ENCODE assay signal across 32 mouse cellular contexts in the genomic region with DNA sequence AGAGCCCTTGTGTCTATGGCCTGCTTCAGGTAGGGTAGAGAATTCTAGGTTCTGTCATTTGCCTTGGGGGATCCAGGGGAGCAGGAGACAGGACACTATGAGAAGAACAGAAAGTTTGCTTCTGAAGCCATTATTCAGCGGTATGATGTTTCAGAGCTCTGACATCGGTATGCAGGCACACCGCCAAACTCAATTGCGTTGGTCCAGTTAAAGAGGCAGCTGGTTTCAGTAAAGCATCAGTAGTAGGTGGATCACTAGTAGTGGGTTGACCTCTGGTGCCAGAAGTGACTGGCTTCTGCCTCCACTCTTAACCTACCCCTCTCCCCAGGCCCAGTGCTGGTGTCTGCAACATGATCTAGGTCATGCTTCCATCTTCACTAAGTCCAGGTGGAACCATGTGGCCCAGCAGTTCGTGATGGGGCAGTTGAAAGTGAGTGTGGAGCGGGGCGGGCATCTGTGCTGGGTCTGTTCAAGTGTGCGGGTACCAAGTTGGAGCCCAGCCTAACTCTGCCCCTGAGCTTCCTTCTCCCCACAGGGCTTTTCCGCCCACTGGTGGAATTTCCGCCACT. TPM values are rescaled to one million over a fixed set of nuclear protein-coding genes. Genes with fewer than 3 reads are reported as not detected.
DNase-seq lines count a peak whose midpoint lies in the region; ATAC-seq and TF ChIP-seq lines count a peak whose summit lies in the region.
"Had no signal": no experiment of that assay in that cellular context is flagged by ENCODE, and none has a peak within 500 bp of the region (broad histone marks: within the 10 kb centered on the region; RNA-seq: fewer than 3 reads in every experiment).

No protein-coding gene starts in this region.

- no peak for TF ChIP-seq CTCF in lung, adult 2 months (IDR thresholded peaks at IDR 0.05; ENCODE audit: insufficient read depth, low read length)

- peaks cover 26% of the 10 kb centered on the region for H3K4me1 ChIP-seq in heart, embryonic 12.5 days (replicated peaks)
- peaks cover 5% of the 10 kb centered on the region; the same call in 1 of the 2 replicates for H3K4me1 ChIP-seq in lung, adult 2 months (ENCODE audit: control insufficient read depth, insufficient read depth, low read length)
- H3K4me1 ChIP-seq: embryonic facial prominence, embryonic 13.5 days; forebrain, embryonic 12.5 days; midbrain, embryonic 12.5 days; neural tube, embryonic 15.5 days had no signal

- no peak overlapping the region for H3K4me3 ChIP-seq in heart, embryonic 12.5 days
- H3K4me3 ChIP-seq in lung, adult 2 months (replicated peaks; ENCODE audit: extremely low read depth, low read depth, low read length) = no peak overlapping the region
- H3K4me3 ChIP-seq: embryonic facial prominence, embryonic 13.5 days; erythroblast, embryonic 14.5 days; forebrain, embryonic 12.5 days; left cerebral cortex, adult 2 months; limb, embryonic 15.5 days; liver, embryonic 15.5 days; midbrain, embryonic 12.5 days; neural tube, embryonic 15.5 days had no signal

- WGBS in heart, embryonic 12.5 days = 91% methylated on average over 10 of the region's 10 CpGs
- 72% methylated on average over 10 of the region's 10 CpGs for WGBS in lung, adult 2 months

- TF ChIP-seq POLR2A in lung, adult 2 months (IDR thresholded peaks at IDR 0.05; ENCODE audit: borderline replicate concordance, extremely low read depth, low read depth, low read length) = no peak

- H3K4me2 ChIP-seq in heart, embryonic 12.5 days = no peak overlapping the region
- H3K4me2 ChIP-seq: embryonic facial prominence, embryonic 13.5 days; forebrain, embryonic 12.5 days; limb, embryonic 15.5 days; liver, embryonic 15.5 days; midbrain, embryonic 12.5 days; neural tube, embryonic 15.5 days had no signal

- no peak overlapping the region for H3K9ac ChIP-seq in heart, embryonic 12.5 days
- H3K9ac ChIP-seq: embryonic facial prominence, embryonic 13.5 days; forebrain, embryonic 12.5 days; limb, embryonic 15.5 days; liver, embryonic 15.5 days; midbrain, embryonic 12.5 days; neural tube, embryonic 15.5 days had no signal

- ATAC-seq in heart, embryonic 12.5 days (ENCODE audit: insufficient number of reproducible peaks, low FRiP score) = no peak
- no peak for ATAC-seq in granulocyte monocyte progenitor cell, adult 5-6 weeks (replicated peaks; ENCODE audit: poor library complexity, severe bottlenecking)
- ATAC-seq: activated CD4-positive, CD25-positive, alpha-beta regulatory T cell, adult 4 months; hindbrain, postnatal 0 days; intestine, postnatal 0 days had no signal

- H3K27ac ChIP-seq in heart, embryonic 12.5 days (ENCODE audit: poor library complexity, severe bottlenecking) = no peak overlapping the region
- H3K27ac ChIP-seq: embryonic facial prominence, embryonic 13.5 days; forebrain, embryonic 12.5 days; hindbrain, postnatal 0 days; kidney, postnatal 0 days; left cerebral cortex, adult 2 months; limb, embryonic 15.5 days; liver, embryonic 15.5 days; midbrain, embryonic 12.5 days; neural tube, embryonic 15.5 days had no signal

- DNase-seq in heart, adult 11 months = peak; percentile 89
- DNase-seq in lung, adult 18-20 months = peak; percentile 51 to 58
- no peak for DNase-seq in lung, adult 2 months
- DNase-seq in adrenal gland, postnatal 25 days = peak; percentile 64
- peak; percentile 57 for DNase-seq in lung, postnatal 36 days
- DNase-seq in gastrocnemius, adult 8-10 months (ENCODE audit: low spot score in 2 of 2) = no peak
- DNase-seq: B cell, adult 2 months; cerebellum, adult 2 months; cerebellum, postnatal 25 days; gastrocnemius, postnatal 10 days; left cerebral cortex, postnatal 4 days; right cerebral cortex, adult 18-20 months; right cerebral cortex, postnatal 4 days; thymus, postnatal 25 days had no signal

- H3K9me3 ChIP-seq in heart, embryonic 12.5 days (replicated peaks) = no peaks in the 10 kb centered on the region
- H3K9me3 ChIP-seq: embryonic facial prominence, embryonic 13.5 days; forebrain, embryonic 12.5 days; G1E; limb, embryonic 15.5 days; liver, embryonic 15.5 days; midbrain, embryonic 12.5 days; neural tube, embryonic 15.5 days had no signal

- H3K36me3 ChIP-seq in heart, embryonic 12.5 days = peaks cover 73% of the 10 kb centered on the region
- H3K36me3 ChIP-seq: midbrain, embryonic 12.5 days had no signal

- H3K27me3 ChIP-seq in heart, embryonic 12.5 days (replicated peaks) = no peaks in the 10 kb centered on the region
- H3K27me3 ChIP-seq: CH12.LX; embryonic facial prominence, embryonic 13.5 days; forebrain, embryonic 12.5 days; limb, embryonic 15.5 days; liver, embryonic 15.5 days; midbrain, embryonic 12.5 days; neural tube, embryonic 15.5 days had no signal

RNA-seq across cellular contexts. Expression of a gene that starts 12.4 kb away (rescaled TPM):
- polyA plus RNA-seq in heart, embryonic 12.5 days (2016; fragmentation: Nextera tagmentation; extraction: Ambion mirVana) = 40.7 and 45.2 TPM in 2 replicates
- polyA plus RNA-seq in lung, adult 2 months (2012; rRNA removed) = 283 and 341 TPM in 2 replicates
- total RNA-seq in adrenal gland, postnatal 25 days (2021) = 9.5 and 15.1 TPM in 2 replicates
- 0.38 and 0.97 TPM in 2 replicates for total RNA-seq in granulocyte monocyte progenitor cell, adult 5-6 weeks (2014; fragmentation: Nextera tagmentation)
- 0.22 and 1.4 TPM in 2 replicates for total RNA-seq in granulocyte monocyte progenitor cell, adult 5-6 weeks (2017)
- 1 to 10 TPM; 1.5 to 4.9 (median 3.5) TPM for total RNA-seq in gastrocnemius, adult 8-10 months (2022)
- polyA plus RNA-seq: activated CD4-positive, CD25-positive, alpha-beta regulatory T cell, adult 4 months had no signal

RNA-seq across cellular contexts. Expression of a gene that starts 47.8 kb away (rescaled TPM):
- polyA plus RNA-seq in heart, embryonic 12.5 days (2016; fragmentation: Nextera tagmentation; extraction: Ambion mirVana) = 64.2 and 66.7 TPM in 2 replicates
- 62.3 and 87.2 TPM in 2 replicates for polyA plus RNA-seq in lung, adult 2 months (2012; rRNA removed)
- total RNA-seq in adrenal gland, postnatal 25 days (2021) = 1,800 and 1,888 TPM in 2 replicates
- total RNA-seq in granulocyte monocyte progenitor cell, adult 5-6 weeks (2014; fragmentation: Nextera tagmentation) = 4.8 and 5.5 TPM in 2 replicates
- total RNA-seq in granulocyte monocyte progenitor cell, adult 5-6 weeks (2017) = 3.7 and 5.4 TPM in 2 replicates
- 1 to 10 TPM; 1.2 to 2.0 (median 1.5) TPM for total RNA-seq in gastrocnemius, adult 8-10 months (2022)

RNA-seq across cellular contexts. Expression of a gene that starts 52.3 kb away (rescaled TPM):
- 38.0 and 39.7 TPM in 2 replicates for polyA plus RNA-seq in heart, embryonic 12.5 days (2016; fragmentation: Nextera tagmentation; extraction: Ambion mirVana)
- polyA plus RNA-seq in lung, adult 2 months (2012; rRNA removed) = 10.5 and 13.8 TPM in 2 replicates
- 3.5 and 5.8 TPM in 2 replicates for total RNA-seq in adrenal gland, postnatal 25 days (2021)
- total RNA-seq in granulocyte monocyte progenitor cell, adult 5-6 weeks (2014; fragmentation: Nextera tagmentation) = 3.7 and 8.2 TPM in 2 replicates
- total RNA-seq in granulocyte monocyte progenitor cell, adult 5-6 weeks (2017) = 1.9 and 2.8 TPM in 2 replicates
- total RNA-seq in gastrocnemius, adult 8-10 months (2022) = 1 to 10 TPM; 2.5 to 3.9 (median 3.3) TPM

RNA-seq across cellular contexts. Expression of a gene that starts 52.3 kb away (rescaled TPM):
- polyA plus RNA-seq in heart, embryonic 12.5 days (2016; fragmentation: Nextera tagmentation; extraction: Ambion mirVana) = 0.32 and 0.34 TPM in 2 replicates
- polyA plus RNA-seq in lung, adult 2 months (2012; rRNA removed) = 2.3 and 3.1 TPM in 2 replicates
- total RNA-seq in adrenal gland, postnatal 25 days (2021) = 0.97 TPM in 1 of 2 replicates, not detected in the other
- total RNA-seq in granulocyte monocyte progenitor cell, adult 5-6 weeks (2014; fragmentation: Nextera tagmentation) = not detected in 2 replicates
- total RNA-seq in granulocyte monocyte progenitor cell, adult 5-6 weeks (2017) = 0.09 TPM in 1 of 2 replicates, not detected in the other
- under 1 TPM in 3 of 4 experiments, not detected in 1; 0.39 to 0.46 (median 0.45) TPM for total RNA-seq in gastrocnemius, adult 8-10 months (2022)
- total RNA-seq: hematopoietic stem cell, adult 5-6 weeks; megakaryocyte, adult 5-6 weeks had no signal
- polyA plus RNA-seq: activated CD4-positive, CD25-positive, alpha-beta regulatory T cell, adult 4 months; erythroblast, embryonic 14.5 days had no signal

Comparison
In these comparisons a context has a peak if more than half of its experiments do, and no peak if none do; other contexts are left out.
1. DNase-seq: peak in heart, adult 11 months (single experiment), lung, adult 18-20 months (2 of 2), adrenal gland, postnatal 25 days (single experiment) and lung, postnatal 36 days (single experiment); none in lung, adult 2 months (single experiment) and gastrocnemius, adult 8-10 months (0 of 2).
2. RNA of a gene that starts 47.8 kb away (total RNA-seq): 1,800 to 1,888 TPM in adrenal gland, postnatal 25 days; 3.7 to 5.5 TPM in granulocyte monocyte progenitor cell, adult 5-6 weeks and 1.2 to 2.0 TPM in gastrocnemius, adult 8-10 months; every median in the first group is over 100 times any median in the second.